Comparison of ENCODE assay signal across 8 mouse cellular contexts in genomic region chr4:136461761-136462085, GRCm38 (mm10). TPM values are rescaled to one million over a fixed set of nuclear protein-coding genes. Genes with fewer than 3 reads are reported as not detected.
DNase-seq lines count a peak whose midpoint lies in the region; ATAC-seq lines count a peak whose summit lies in the region.

No protein-coding gene starts in this region.

- H3K4me2 ChIP-seq in kidney, embryonic 14.5 days (replicated peaks; ENCODE audit: low read depth, low read length) = peak overlapping the region; percentile 92
- H3K4me2 ChIP-seq in hindbrain, embryonic 14.5 days (replicated peaks) = peak overlapping the region; percentile 83
- peak overlapping the region; percentile 96 for H3K4me2 ChIP-seq in midbrain, embryonic 15.5 days

- H3K4me1 ChIP-seq in kidney, embryonic 14.5 days (ENCODE audit: control insufficient read depth, insufficient read depth, low read length) = peaks cover 5% of the 10 kb centered on the region; the same call in 1 of the 2 replicates
- H3K4me1 ChIP-seq in hindbrain, embryonic 14.5 days (replicated peaks; ENCODE audit: control insufficient read depth, insufficient read depth, low read length) = no peaks in the 10 kb centered on the region; the same call in 1 of the 2 replicates
- H3K4me1 ChIP-seq in midbrain, embryonic 15.5 days = peaks cover 14% of the 10 kb centered on the region

- intact Hi-C loops in left cerebral cortex, postnatal 10 days (cut with DNase I) = no loop called here

- peak overlapping the region; percentile 72 for H3K9ac ChIP-seq in kidney, embryonic 14.5 days (ENCODE audit: low read depth, low read length)
- peak overlapping the region; percentile 72 for H3K9ac ChIP-seq in hindbrain, embryonic 14.5 days
- peak overlapping the region; percentile 71 for H3K9ac ChIP-seq in midbrain, embryonic 15.5 days

- no peaks in the 10 kb centered on the region for H3K9me3 ChIP-seq in kidney, embryonic 14.5 days (ENCODE audit: control insufficient read depth, low read length)
- H3K9me3 ChIP-seq in hindbrain, embryonic 14.5 days (ENCODE audit: control insufficient read depth, low read length) = no peaks in the 10 kb centered on the region
- no peaks in the 10 kb centered on the region for H3K9me3 ChIP-seq in midbrain, embryonic 15.5 days

- 18% methylated on average over 6 of the region's 6 CpGs for WGBS in kidney, embryonic 14.5 days
- WGBS in hindbrain, embryonic 14.5 days = 12% methylated on average over 6 of the region's 6 CpGs
- WGBS in midbrain, embryonic 15.5 days = 10% methylated on average over 6 of the region's 6 CpGs

- peak overlapping the region; percentile 17; the same call in 1 of the 2 replicates for H3K27ac ChIP-seq in kidney, embryonic 14.5 days (ENCODE audit: low read depth, low read length)
- no peak overlapping the region for H3K27ac ChIP-seq in hindbrain, embryonic 14.5 days
- H3K27ac ChIP-seq in midbrain, embryonic 15.5 days = no peak overlapping the region

- H3K36me3 ChIP-seq in kidney, embryonic 14.5 days (ENCODE audit: control insufficient read depth, insufficient read depth, low read length) = no peaks in the 10 kb centered on the region
- H3K36me3 ChIP-seq in hindbrain, embryonic 14.5 days (replicated peaks; ENCODE audit: control insufficient read depth, insufficient read depth) = no peaks in the 10 kb centered on the region
- no peaks in the 10 kb centered on the region for H3K36me3 ChIP-seq in midbrain, embryonic 15.5 days (replicated peaks)

- ATAC-seq in kidney, embryonic 14.5 days (ENCODE audit: low FRiP score, low TSS enrichment) = peak; percentile 3; the same call in 1 of the 2 replicates
- ATAC-seq in hindbrain, embryonic 14.5 days (ENCODE audit: low FRiP score) = no peak
- no peak for ATAC-seq in midbrain, embryonic 15.5 days (replicated peaks)

- H3K4me3 ChIP-seq in kidney, embryonic 14.5 days (ENCODE audit: low read length) = peak overlapping the region; percentile 55
- H3K4me3 ChIP-seq in hindbrain, embryonic 14.5 days (replicated peaks; ENCODE audit: low read length) = peak overlapping the region; percentile 61
- H3K4me3 ChIP-seq in midbrain, embryonic 15.5 days = peak overlapping the region; percentile 67

- no peak for DNase-seq in kidney, postnatal 25 days
- peak; percentile 33 for DNase-seq in embryo, embryonic 11 days
- no peak for DNase-seq in hindbrain, embryonic 14.5 days (ENCODE audit: low spot score)
- DNase-seq in natural killer cell, adult 2 months (ENCODE audit: low spot score in 2 of 2) = no peak
- no peak for DNase-seq in left cerebral cortex, postnatal 10 days (ENCODE audit: extremely low spot score in 1 of 2, low spot score in 2 of 2)
- DNase-seq in spleen, postnatal 14 days (ENCODE audit: low spot score in 2 of 2) = no peak

- H3K27me3 ChIP-seq in kidney, embryonic 14.5 days (ENCODE audit: control insufficient read depth, insufficient read depth, low read length) = peaks cover 5% of the 10 kb centered on the region; the same call in 1 of the 2 replicates
- peaks cover 28% of the 10 kb centered on the region for H3K27me3 ChIP-seq in hindbrain, embryonic 14.5 days (ENCODE audit: control insufficient read depth, insufficient read depth, low read length)
- H3K27me3 ChIP-seq in midbrain, embryonic 15.5 days (replicated peaks) = peaks cover 35% of the 10 kb centered on the region; the same call in 1 of the 2 replicates

RNA-seq across cellular contexts. Expression of gene 6030445D17Rik, which starts 0.3 kb away (rescaled TPM):
- 0.16 and 0.54 TPM in 2 replicates for polyA plus RNA-seq in kidney, embryonic 14.5 days (2014; fragmentation: Nextera tagmentation; extraction: Ambion mirVana)
- 0.20 and 0.32 TPM in 2 replicates for polyA plus RNA-seq in hindbrain, embryonic 14.5 days (2014; fragmentation: Nextera tagmentation; extraction: Ambion mirVana)
- polyA plus RNA-seq in midbrain, embryonic 15.5 days (2015; fragmentation: Nextera tagmentation; extraction: Ambion mirVana) = 0.15 and 0.19 TPM in 2 replicates
- total RNA-seq in left cerebral cortex, postnatal 10 days (2021) = under 1 TPM; 0.19 to 0.73 TPM

RNA-seq across cellular contexts. Expression of gene Luzp1, which starts 7.8 kb away (rescaled TPM):
- 140 and 144 TPM in 2 replicates for polyA plus RNA-seq in kidney, embryonic 14.5 days (2014; fragmentation: Nextera tagmentation; extraction: Ambion mirVana)
- 48.6 and 56.8 TPM in 2 replicates for polyA plus RNA-seq in hindbrain, embryonic 14.5 days (2014; fragmentation: Nextera tagmentation; extraction: Ambion mirVana)
- polyA plus RNA-seq in midbrain, embryonic 15.5 days (2015; fragmentation: Nextera tagmentation; extraction: Ambion mirVana) = 52.0 and 57.7 TPM in 2 replicates
- 10 to 100 TPM; 40.0 to 42.6 TPM for total RNA-seq in left cerebral cortex, postnatal 10 days (2021)

RNA-seq across cellular contexts. Expression of gene Htr1d, which starts 38.4 kb away (rescaled TPM):
- polyA plus RNA-seq in kidney, embryonic 14.5 days (2014; fragmentation: Nextera tagmentation; extraction: Ambion mirVana) = 0.47 and 0.60 TPM in 2 replicates
- polyA plus RNA-seq in hindbrain, embryonic 14.5 days (2014; fragmentation: Nextera tagmentation; extraction: Ambion mirVana) = 1.9 and 2.1 TPM in 2 replicates
- 1.4 and 1.9 TPM in 2 replicates for polyA plus RNA-seq in midbrain, embryonic 15.5 days (2015; fragmentation: Nextera tagmentation; extraction: Ambion mirVana)
- total RNA-seq in left cerebral cortex, postnatal 10 days (2021) = 1 to 10 TPM; 5.8 to 7.5 TPM
